Mouse (Mus musculus): ENCODE measurements around the gene Foxa1. TPM values are rescaled to one million over a fixed set of nuclear protein-coding genes. Genes with fewer than 3 reads are reported as not detected.

Gene Foxa1
- total RNA-seq, 2 experiments from 2014 or later = not detected

- DNase-seq (ENCODE audit: low spot score) = no peak
- intact Hi-C loops (cut with DNase I) = loop anchor here (10.0 kb wide), 2 partner anchors 258 to 1018 kb away; no protein-coding TSS in a partner anchor
Observed at GRCm38 (mm10) chr12:57542746-57543626, 3.7 kb downstream of the Foxa1 start.

GRCm38 (mm10) chr12:57541931-57542745 is 4.6 kb downstream of the Foxa1 start:
- no peak for DNase-seq (ENCODE audit: low spot score)
- intact Hi-C loops (cut with DNase I) = loop anchor here (10.0 kb wide), 2 partner anchors 257 to 1017 kb away; no protein-coding TSS in a partner anchor

GRCm38 (mm10) chr12:57541118-57541517 is 5.6 kb downstream of the Foxa1 start:
- DNase-seq (ENCODE audit: low spot score) = no peak
- intact Hi-C loops (cut with DNase I) = loop anchor here (10.0 kb wide), 2 partner anchors 256 to 1016 kb away; no protein-coding TSS in a partner anchor

- intact Hi-C loops (cut with DNase I) = no loop called here
- no peak for DNase-seq (ENCODE audit: low spot score)
Observed at GRCm38 (mm10) chr12:57539551-57539985, 7.1 kb downstream of the Foxa1 start.

GRCm38 (mm10) chr12:57538588-57539550 is 7.8 kb downstream of the Foxa1 start:
- intact Hi-C loops (cut with DNase I) = no loop called here
- DNase-seq (ENCODE audit: low spot score) = no peak

- intact Hi-C loops (cut with DNase I) = no loop called here
- DNase-seq (ENCODE audit: low spot score) = no peak
Observed at GRCm38 (mm10) chr12:57537791-57538587, 8.7 kb downstream of the Foxa1 start.

GRCm38 (mm10) chr12:57536909-57537670 is 9.6 kb downstream of the Foxa1 start:
- intact Hi-C loops (cut with DNase I) = no loop called here
- DNase-seq (ENCODE audit: low spot score) = no peak

GRCm38 (mm10) chr12:57536056-57536908 is 10.4 kb downstream of the Foxa1 start:
- intact Hi-C loops (cut with DNase I) = no loop called here
- no peak for DNase-seq (ENCODE audit: low spot score)

- intact Hi-C loops (cut with DNase I) = no loop called here
- DNase-seq (ENCODE audit: low spot score) = no peak
Observed at GRCm38 (mm10) chr12:57534879-57535611, 11.7 kb downstream of the Foxa1 start.

GRCm38 (mm10) chr12:57534517-57534878 is 12.2 kb downstream of the Foxa1 start:
- DNase-seq (ENCODE audit: low spot score) = no peak
- intact Hi-C loops (cut with DNase I) = no loop called here

- intact Hi-C loops (cut with DNase I) = no loop called here
- no peak for DNase-seq (ENCODE audit: low spot score)
Observed at GRCm38 (mm10) chr12:57530474-57530873, 16.2 kb downstream of the Foxa1 start.

- intact Hi-C loops (cut with DNase I) = no loop called here
Observed at GRCm38 (mm10) chr12:57528335-57528734, 18.4 kb downstream of the Foxa1 start.

GRCm38 (mm10) chr12:57515702-57516377 is 30.9 kb downstream of the Foxa1 start:
- no peak for DNase-seq (ENCODE audit: low spot score)
- intact Hi-C loops (cut with DNase I) = no loop called here

More at GRCm38 (mm10) chr12:57528335-57528734, 18.4 kb downstream of the Foxa1 start:
- DNase-seq (ENCODE audit: low spot score) = no peak

- DNase-seq (ENCODE audit: low spot score) = no peak
- intact Hi-C loops (cut with DNase I) = no loop called here
Observed at GRCm38 (mm10) chr12:57514552-57514951, 32.2 kb downstream of the Foxa1 start.

- DNase-seq (ENCODE audit: low spot score) = no peak
- intact Hi-C loops (cut with DNase I) = no loop called here
Observed at GRCm38 (mm10) chr12:57511560-57511959, 35.2 kb downstream of the Foxa1 start.

GRCm38 (mm10) chr12:57511127-57511526 is 35.6 kb downstream of the Foxa1 start:
- intact Hi-C loops (cut with DNase I) = no loop called here
- DNase-seq (ENCODE audit: low spot score) = no peak
